Mouse (Mus musculus): Measurements from ENCODE around the gene 1810010H24Rik.
"Not testable (repeated sequence)": the region's sequence is repeated elsewhere in the genome, so short reads cannot be mapped to it uniquely, and the experiment has no call there.

1810010H24Rik gene

DNA sequence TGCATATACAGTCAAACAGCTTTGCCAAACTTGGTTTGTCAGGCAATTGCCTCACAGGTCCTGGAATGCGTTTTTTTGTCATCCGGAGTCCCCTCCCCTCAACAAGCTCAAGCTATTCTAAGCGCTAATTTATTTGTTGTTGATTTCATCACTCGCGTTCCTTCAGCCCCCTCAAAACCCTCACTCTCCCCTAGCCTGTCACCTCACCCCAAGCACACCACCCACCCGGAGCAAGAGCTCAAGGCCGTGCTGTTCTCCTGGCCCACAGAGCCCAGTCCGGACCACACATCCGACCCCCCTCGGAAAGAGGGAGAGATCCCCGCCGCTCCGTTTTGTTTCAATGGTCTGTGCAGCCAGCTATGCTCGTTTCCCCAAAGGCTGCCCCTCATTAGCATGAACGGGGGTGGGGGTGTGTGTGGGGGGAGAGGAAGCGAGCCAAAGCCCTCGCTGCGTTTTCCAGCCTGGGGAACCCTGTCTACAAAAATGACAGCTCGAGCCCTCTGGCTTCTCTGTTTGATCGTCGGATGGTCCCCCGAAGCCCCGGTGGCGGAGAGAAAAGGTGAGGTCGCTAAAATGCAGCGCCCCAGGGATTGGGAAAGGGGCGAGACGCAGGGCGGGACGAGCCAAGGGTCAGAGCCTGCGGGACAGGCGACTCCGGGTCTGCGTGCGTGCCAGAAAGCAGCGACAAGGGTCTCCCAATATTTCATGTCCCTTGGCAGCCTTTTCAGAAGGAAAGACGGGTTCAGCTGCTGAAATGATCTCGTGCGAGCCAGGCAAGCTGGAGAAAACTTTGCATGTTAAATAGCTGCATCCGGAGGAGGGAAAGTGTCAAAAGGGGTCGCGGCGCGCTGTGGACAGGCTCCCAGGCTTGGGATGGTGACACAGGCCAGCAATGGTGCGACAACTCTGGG, at the start of gene 1810010H24Rik:
Gene 1810010H24Rik (plus strand): TSS at position 271 of the 911 bp plus-strand sequence.
- no peak for DNase-seq (ENCODE audit: low spot score in 2 of 2)

DNA sequence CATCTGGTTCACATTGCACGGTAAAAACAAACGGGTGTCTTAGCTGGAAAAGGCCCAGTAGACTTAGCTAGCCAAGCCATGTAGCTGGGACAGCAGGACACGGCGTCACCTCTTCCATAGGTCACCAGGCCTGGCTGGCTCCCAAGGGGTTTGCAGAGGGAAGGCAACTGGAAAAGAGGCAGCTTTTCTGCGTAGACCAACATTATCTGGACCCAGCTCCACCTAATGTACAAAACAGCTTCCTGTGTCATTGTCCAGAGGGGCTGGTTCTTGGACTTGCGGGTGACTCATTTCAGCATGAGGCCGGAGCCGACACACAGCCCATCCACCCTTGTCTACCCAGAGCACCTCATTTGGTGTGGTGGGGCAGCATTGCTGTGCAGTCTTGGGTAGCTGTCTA, 49.3 kb upstream of the 1810010H24Rik start:
- no peak for DNase-seq (ENCODE audit: low spot score in 2 of 2)

DNA sequence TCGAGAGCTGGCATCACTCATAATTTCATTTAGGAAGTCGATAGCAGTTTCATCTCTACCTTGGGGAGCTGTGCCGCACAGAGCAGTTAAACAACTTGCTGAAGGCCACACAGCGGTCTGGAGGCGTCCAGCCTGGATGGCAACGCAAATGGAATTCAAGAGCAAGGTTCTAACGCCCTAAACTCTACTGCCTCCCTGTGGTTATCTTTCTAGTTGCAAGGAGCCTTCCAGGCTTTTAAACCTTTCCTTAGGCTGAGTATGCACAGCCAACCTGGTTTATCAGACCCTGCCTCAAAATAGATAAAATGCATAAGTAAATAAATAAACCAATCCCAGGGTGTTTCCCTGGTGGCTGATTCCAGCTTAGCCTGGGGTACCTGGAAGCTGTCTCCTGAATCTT, 45.0 kb upstream of the 1810010H24Rik start:
- peak; percentile 68 to 71 for DNase-seq (ENCODE audit: low spot score in 2 of 2)

DNA sequence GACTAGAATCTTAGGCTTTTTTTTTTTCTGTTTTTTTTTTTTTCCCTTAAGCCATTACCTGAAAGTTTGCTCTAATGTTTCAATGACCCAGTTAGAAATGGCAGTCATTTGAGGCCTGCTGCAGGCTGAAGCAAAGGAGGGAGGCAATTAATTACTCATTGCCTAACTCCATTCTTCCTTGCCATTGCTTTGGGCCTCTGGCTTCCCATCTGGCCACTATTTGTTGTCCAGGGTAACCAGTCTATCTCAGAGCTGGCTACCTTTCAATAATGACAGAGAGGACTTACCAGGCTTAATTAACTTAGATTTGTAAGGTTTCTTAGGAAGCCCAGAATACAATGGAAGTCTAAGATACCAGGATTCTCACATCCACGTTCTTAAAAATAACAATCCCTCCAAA, 43.7 kb upstream of the 1810010H24Rik start:
- DNase-seq (ENCODE audit: low spot score in 2 of 2) = no peak

DNA sequence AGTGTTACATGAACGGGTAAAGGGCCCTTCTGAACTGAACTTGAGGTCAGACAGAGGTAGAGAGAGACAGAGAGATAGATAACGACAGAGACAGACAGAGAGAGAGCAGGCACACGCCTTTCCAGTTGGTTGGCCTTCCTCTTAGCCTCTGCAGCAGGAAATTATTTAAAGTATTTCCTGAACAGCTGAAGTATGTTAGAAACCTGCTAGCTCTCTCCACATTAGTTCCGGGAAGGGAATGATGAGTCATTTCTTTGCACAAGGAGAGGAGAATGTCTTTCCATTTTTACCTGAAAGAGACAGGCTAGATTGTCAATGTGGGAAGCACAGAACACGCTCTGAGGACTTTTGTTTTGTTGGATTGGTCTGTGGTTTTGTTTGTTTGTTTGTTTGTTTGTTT, 43.1 kb upstream of the 1810010H24Rik start:
- no peak for DNase-seq (ENCODE audit: low spot score in 2 of 2)

DNA sequence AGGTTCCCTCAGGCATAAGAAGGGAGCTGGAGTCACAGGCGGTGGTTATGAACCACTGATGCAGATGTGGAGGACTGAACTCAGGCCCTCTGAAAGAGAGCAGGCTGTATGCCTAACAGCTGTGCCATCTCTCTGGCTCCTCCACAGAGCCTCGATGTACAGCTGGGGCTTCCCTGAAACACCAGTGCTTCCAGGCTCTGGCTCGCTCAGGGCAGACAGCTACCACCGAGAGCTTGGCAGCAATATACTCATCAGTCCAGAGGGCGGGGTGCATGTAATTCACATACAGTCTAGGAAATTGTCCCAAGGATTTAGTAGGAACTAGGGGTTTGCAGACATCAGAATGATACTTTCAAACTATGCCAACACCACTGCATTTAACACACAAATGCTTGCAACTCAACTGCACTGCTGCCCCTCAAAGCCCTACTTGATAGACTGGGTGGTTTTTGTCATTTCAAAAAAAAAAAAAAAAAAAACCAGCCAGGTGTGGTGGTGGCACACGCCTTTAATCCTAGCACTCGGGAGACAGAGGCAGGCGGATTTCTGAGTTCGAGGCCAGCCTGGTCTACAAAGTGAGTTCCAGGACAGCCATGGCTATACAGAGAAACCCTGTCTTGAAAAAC, 39.4 kb upstream of the 1810010H24Rik start:
- not testable (repeated sequence) for DNase-seq (ENCODE audit: low spot score in 2 of 2)

DNA sequence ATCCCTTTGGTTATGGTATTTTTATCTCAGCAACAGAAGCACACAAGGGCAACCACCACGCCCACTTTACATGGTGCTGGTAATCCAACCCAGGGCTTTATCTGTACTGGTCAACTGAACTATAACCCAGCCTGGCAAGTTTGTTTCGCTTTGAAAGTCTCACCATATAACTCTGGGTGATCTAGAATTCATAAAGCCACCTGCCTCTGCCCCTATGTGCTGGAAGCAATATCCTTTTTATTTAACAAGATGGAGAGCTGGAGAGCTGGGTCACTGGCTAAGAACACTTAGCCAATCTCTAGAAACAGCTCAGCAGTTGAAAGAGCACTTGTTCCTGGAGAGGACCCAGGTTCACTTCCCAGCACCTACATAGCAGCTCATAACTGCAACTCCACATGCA, 38.1 kb upstream of the 1810010H24Rik start:
- DNase-seq (ENCODE audit: low spot score in 2 of 2) = no peak

DNA sequence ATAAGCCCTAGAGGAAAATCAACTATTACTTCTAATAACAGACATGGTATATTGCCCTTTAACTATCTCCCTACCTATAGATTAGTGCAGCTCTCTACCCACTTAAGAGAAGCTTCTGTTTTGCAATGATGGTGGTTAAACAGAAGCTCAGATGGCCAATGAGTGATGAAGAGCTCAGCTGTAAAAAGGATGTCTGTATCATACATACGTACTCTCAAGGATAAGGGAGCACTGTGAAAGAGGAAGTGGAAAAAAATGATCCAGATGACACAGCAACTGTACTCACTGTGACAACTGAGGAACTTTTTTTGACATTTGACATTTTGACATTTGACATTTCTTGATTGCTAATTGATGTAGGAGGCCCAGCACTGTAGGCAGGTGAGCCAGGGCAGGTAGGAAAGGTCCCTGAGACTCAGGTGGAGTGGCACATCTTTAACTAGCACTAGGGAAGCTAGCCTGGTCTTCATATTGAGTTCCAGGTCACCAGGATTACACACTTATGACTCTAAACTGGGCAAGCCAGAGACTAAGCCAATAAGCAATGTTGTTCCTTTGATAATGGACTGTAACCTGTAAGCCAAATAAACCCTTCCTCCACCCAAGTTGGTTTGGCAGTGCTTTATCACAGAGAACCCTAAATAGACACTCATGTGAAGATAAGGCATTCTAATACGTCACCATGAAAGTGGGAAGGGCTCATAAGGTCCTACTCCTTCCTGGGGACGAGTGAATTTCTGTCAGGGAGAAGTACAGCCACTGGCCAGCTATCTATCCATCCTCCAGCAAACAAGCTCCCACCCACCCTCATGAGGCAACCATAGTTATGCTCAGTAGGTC, 31.0 kb upstream of the 1810010H24Rik start:
- no peak for DNase-seq (ENCODE audit: low spot score in 2 of 2)

DNA sequence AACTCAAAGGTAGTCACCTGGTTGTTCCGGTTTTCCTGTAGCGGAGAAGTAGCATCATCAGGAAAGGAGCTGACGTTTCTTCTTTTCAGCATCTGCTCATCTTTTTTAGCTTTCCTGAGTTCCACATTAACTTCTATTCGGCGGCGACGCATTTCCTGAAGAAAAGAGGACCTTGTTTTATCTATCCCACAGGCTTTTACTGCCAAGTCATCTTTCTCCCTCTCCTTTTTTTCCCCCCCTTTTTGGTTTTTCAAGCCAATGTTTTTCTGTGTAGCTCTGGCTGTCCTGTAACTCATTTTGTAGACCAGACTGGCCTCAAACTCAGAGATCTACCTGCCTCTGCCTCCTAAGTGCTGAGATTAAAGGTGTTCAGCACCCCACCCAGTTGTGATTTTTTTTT, 29.0 kb upstream of the 1810010H24Rik start:
- DNase-seq (ENCODE audit: low spot score in 2 of 2) = not testable (repeated sequence)

DNA sequence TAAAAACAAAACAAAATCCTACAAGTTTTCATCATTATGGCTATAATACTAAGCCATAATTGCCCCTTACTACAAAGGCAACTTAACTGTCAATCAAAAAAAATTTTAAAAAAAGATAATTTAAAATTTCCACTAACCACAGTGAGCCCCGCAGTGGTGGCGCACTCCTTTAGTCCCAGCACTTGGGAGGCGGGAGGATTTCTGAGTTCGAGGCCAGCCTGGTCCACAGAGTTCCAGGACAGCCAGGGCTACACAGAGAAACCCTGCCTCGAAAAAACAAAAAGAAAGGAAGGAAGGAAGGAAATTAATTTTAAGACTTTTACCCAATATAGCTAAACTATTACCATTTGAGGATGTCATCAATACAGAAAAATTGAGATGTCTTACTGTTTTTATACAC, 27.5 kb upstream of the 1810010H24Rik start:
- DNase-seq (ENCODE audit: low spot score in 2 of 2) = no peak

DNA sequence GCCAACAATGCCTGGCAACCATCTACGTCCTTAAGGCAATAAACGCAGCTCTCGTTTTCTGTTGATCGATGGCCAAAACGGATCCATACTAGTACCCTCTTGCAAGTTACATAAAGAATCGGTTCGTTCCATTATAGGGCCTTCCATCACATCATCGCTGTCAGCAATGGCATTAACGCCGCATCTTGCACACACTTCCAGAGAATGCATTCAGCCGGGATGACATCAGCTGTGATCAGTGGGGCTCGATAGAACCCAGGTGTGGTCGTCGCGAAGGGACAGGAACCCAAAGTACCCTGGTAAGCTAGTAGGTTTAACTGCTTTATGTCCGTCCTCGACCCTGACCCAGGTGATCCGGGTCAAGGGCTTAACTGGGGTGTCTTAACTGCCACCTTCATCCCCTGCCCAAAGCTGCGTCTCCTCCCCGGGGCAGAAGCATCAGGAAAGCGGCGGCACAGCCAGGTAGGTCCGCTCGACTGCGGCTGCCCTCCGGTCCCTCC, 26.8 kb upstream of the 1810010H24Rik start:
- peak; percentile 37 to 57 for DNase-seq (ENCODE audit: low spot score in 2 of 2)

DNA sequence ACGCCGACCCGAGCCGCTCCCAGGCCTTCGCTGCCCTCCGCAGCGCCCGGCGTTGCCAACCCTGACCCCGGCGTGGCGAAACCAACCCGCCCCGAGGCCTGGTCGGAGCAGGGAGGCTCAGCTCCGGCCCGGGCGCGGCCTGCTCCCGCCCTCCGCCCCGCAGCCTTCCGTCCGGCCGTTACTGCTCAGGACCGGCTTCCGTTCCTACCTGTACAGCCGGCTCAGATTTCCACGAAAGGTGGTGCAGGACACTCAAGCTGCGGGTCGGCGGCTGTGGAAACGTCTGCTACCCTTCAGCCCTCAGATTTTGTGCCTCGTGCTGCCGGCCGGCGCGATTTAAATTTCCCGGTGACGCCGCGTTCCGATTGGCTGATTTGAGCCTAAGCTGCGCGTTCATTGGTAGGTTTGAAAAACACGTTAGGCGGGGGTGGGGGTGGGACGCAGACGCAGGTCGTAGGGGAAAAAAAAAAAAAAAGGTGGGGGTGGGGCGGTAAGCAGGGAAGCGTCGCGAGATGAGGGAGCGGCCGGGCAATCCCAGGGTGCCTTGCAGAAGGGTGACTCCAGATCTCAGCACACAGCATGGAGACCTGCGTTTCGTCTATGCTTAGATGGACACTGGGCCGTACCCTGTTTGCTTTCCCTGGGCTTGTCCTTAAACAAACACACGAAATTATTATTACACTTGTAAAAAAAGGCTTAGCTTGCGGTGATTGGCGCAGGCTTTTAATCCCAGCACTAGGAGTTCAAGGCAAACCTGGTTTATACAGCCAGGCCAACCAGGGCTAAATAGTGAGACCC, 26.1 kb upstream of the 1810010H24Rik start, which contains the start of gene Kpna2:
Gene Kpna2 (minus strand): TSS at position 391 of the 798 bp plus-strand sequence.
- DNase-seq (ENCODE audit: low spot score in 2 of 2) = peak; percentile 89

DNA sequence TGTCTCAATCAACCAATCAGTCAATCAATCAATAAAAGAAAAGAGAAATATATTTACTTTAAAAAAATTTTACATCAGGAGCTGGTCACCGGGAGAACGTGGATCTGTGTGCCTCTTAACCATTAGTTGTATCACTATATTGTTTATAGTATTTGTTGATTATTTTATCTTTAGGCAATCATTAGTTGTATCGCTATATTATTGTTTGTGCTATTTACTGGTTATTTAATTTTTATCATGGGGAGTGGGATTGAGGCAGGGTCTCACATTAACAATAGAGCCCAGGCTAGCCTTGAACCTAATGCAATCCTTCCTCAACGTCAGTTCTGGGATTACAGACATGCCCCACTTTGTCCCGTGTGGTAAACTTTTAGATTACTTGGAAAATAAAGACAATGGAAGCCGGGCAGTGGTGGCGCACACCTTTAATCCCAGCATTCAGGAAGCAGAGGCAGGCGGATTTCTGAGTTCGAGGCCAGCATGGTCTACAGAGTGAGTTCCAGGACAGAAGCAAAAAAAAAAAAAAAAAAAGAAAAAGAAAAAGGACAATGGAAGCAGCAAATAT, 25.4 kb upstream of the 1810010H24Rik start:
- DNase-seq (ENCODE audit: low spot score in 2 of 2) = no peak

DNA sequence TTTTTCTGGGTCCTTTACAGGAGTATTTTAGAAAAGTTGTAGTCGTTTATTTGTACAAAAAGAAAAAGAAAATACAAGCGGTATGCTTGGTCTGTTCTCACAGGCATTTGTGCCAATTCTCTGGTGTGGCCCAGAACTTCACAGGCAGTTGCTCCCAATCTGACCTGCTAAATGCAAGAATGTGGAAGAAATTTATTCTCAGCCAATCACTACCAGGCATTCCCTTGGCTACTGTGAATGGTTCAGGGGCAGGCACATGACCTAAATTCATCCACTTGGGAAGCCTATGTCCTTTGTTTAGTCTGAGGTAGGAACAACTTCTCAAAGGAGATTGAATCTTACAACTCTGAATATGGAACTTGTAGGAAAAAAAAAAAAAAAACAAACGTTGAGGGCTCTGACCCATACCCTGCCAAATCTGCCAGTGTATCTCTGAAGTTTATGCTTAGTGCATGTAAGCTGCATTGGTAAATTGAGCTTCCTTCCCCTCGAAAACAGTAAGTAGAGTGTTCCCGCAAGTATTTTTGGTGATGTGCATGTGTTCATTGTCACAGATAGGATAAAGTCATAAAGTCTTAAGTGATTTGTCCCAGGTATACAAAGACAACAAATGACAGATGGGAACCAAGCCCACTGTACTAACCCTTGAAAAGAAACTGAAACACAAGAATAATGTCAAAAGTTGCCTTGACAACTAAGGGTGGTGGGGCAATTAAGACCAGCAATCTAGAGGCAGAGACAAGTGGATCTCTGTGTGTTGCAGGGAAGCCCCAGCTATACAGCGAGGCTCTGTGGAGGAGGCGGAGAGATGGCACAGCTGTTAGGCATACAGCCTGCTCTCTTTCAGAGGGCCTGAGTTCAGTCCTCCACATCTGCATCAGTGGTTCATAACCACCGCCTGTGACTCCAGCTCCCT, 23.5 kb upstream of the 1810010H24Rik start:
- DNase-seq (ENCODE audit: low spot score in 2 of 2) = no peak

DNA sequence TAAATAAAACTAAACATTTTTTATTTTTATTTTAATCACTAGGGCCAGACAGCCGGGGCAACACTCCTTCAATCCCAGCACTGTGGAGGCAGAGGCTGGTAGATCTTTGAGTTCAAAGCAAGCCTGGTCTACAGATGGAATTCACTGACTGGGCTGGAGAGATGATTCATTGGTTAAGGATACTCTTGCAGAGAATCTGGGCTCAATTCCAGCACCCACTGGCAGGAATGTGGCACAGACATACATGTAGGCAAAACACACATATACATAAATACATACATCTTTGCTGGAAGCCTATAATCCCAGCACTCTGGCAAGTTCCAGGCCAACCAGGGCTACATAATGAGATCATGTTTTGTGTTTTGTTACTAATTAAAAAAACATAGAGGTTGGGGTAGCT, 19.9 kb upstream of the 1810010H24Rik start:
- DNase-seq (ENCODE audit: low spot score in 2 of 2) = no peak

DNA sequence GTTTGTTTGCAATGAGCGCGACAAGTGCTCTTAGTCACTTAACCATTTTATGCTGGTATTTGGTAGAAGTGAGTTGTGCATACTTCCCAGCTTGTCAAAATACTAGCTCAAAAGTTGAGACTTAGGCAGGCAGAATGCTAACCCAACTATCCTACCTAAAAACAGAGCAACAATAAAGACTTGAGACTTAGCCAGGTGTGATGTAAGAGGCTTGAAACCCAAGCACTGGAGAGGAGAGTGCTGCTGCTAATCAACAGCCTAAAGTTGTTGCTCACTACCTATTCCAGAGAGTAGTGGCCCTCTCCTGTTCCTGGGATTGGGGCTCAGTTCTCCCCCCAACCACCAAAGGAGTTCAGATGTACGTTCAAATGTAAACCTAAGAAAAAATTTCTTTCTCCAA, 15.0 kb upstream of the 1810010H24Rik start:
- DNase-seq (ENCODE audit: low spot score in 2 of 2) = no peak

DNA sequence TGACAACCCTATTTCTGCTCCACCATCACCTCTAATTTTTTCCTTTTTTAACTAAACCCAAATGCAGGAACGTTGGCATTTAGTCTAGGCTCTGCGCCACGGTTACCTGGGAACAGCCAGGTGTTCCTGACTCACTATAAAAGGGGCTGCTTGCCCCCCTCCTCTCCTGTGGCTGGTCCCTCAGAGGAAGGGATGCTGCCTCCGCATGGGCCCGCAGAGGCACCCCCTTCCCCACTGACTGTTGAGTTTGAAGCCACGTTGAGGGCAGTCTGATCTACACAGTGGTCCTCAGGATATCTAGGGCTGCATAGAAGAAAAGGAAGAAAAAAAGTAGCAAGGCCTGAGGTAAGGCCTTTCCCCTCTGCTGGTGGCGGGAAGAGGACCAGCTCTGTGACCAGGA, 14.3 kb upstream of the 1810010H24Rik start:
- no peak for DNase-seq (ENCODE audit: low spot score in 2 of 2)

DNA sequence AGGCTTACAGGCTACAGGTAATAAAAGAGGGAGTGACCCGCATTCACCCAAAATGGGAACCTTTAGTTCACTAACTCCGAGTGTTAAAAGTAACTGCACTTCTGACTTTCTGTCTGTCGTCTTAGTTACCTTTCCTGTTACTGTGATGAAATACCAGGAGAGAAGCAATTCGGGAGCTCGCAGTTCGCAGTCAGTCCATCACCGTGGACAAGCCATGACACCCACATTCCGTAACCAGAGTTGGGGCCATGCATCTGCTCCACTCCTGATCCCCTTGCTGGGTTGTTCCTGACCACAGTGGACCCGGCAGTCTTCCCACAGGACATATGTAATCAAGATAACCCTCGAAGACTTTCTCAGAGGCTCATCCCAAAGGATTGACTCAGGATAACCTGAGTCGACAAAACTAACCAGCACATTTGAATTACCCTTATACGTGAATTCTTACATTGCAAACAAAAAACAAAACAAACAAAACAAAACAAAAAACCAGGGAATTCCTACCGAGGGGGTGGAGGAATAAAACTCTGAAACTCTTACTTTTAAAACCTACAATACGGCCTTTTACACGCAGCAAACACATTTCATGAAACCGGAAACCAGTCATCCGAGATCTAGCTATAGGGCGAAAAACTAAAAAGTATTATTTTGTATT, 13.7 kb upstream of the 1810010H24Rik start:
- no peak for DNase-seq (ENCODE audit: low spot score in 2 of 2)

Measured in right cerebral cortex, adult 2 months (tissue).